Mouse (Mus musculus) induced T-regulatory cell, adult 2 months (primary cell): ENCODE data around the gene Klhdc7b.
A peak's percentile ranks its signal among the peaks of the same experiment; 100 is the strongest.
"Not testable (repeated sequence)": the region's sequence is repeated elsewhere in the genome, so short reads cannot be mapped to it uniquely, and the experiment has no call there.

ENCODE experiments used
- DNase-seq: peaks from one replicate; pipeline ENCODE4 v3.0.0-alpha.2; 2012; ENCODE audit warnings: low read depth

Klhdc7b gene

DNA sequence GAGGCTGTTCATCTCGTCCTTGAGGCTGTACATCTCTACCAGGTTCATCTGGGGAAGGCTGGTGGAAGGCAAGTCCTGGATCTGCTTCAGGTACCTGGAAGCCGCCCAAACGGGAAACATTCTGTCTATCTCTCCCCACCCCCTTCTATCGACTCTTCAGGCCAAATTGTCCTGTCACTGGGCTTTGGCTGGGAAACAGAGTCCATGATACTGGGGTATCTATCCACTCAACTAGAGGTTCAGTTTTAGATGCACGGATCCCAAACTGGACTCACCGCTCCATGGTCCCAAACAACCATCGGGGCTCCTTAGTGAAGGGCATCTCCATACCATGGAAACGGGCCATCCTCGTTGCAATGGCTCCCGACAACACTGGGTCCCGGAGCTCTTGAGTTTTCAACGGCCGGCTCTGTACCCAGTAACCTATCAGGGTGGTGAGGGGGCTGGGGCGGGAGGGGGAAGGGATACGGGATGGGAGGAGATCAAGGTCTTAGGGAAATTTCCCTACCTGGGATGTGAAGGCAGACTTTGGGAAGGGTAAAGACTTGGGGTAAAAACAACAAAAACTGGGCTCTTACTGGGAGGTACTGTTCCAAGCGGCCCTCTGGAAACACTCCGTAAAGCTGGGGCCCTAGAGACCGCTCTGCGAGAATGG, 43.5 kb downstream of the Klhdc7b start:
- DNase-seq, result peak; percentile 10

DNA sequence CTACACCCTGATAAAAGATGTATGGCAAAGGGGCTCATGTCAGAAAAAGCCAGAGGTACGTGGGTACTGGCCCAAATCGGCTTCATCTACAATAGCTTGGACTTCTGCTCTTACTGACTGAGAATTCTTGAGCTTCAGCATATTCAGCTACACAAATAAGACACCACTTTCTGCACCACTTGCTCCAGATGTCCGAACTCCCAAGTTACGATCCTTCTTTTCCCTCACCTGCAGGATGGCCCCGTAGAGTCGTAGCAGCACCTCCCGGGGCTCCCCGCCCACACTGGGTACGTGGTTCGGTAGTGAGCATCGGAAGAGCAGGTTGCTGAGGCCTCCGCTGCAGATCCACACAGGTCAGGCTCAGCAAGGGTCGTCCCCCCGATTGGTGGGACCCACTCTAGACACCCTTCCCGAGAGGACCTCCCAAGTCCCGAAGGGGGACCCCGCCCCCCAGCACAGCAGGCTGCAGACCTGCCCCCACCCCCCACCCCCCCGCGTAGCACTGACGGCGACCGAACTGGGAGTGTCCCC, 44.2 kb downstream of the Klhdc7b start:
- no peak for DNase-seq

DNA sequence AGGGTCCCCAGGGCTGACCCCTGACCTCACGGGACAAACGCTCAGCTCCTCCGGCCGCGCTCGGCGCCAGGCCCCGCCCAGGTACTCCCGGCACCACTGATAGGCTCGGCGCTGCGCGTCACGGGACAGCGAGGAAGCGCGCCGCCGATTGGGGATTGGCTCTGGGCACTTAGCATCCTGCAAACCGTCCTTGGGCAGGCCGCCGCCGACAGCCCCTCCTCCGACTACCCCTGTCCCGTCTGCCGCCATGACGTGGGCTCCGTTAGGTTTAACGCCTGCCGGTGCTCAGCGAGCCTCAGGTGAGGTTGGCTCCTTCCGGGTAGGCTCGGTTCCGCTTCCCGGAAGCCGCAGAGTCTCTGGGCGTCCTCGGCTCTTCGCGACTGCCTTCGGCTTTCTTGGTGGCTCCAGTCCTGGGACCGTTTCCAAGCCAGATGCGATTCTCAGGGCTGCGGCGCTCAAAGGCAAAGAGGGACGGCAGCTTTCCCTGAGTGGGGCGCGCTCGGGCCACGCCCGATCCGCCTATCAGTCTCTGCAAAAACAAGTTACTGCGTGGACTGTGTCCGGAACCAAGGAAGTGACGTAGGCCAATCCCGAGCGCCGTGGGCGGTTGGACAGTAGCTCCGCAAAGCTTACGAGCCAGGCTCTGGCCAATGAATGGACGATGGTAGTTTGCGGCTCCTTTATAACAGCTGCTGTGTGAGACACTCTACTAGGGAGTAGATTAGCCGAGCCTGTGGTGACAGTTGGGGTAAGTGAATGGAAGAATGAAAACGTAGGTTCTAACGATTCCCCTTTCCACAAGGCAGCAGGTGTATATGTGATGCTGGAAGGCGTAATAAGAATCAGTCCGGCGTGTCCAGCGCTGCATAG, 44.9 kb downstream of the Klhdc7b start, which contains the start of the genes C730034F03Rik, Gm44502 and Chkb:
Gene C730034F03Rik, plus strand, starts transcription at position 238 of the 870 bp plus-strand sequence.
Gene Gm44502, minus strand, starts transcription at position 345 of the 870 bp plus-strand sequence.
Gene Chkb, minus strand, starts transcription at position 557 of the 870 bp plus-strand sequence.
- DNase-seq, result peak; percentile 97

DNA sequence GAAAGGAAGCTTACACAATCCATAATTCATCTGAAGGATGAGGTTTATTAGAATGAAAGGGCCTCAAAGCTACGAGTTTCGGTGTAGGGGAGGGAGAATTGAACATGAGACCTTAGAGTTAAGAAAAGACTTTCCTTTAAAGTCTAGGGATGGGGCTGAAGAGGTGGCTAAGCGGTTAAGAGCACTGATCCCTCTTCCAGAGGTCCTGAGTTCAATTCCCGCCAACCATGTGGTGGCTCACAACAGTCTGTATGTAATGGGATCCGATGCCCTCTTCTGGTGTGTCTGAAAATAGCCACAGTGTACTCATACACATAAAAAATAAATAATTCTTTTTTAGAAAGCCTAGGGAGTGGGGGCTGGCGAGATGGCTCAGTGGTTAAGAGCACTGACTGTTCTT, 45.6 kb downstream of the Klhdc7b start:
- DNase-seq, result no peak

DNA sequence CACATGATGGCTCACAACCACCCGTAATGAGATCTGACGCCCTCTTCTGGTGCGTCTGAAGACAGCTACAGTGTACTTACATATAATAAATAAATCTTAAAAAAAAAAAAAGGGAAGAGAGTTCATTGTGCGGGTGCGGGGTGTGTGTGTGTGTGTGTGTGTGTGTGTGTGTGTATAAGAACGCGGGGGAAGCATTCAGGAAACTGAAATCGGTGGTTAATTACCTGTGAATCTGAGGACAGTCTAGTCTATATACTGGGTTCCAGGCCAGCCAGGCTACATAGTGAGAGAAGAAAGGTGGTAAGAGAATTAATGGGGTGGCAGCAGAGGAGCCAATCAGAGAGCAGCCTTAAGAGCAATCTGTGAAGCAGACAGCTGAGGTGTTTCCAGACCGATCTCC, 46.1 kb downstream of the Klhdc7b start:
- not testable (repeated sequence) for DNase-seq

DNA sequence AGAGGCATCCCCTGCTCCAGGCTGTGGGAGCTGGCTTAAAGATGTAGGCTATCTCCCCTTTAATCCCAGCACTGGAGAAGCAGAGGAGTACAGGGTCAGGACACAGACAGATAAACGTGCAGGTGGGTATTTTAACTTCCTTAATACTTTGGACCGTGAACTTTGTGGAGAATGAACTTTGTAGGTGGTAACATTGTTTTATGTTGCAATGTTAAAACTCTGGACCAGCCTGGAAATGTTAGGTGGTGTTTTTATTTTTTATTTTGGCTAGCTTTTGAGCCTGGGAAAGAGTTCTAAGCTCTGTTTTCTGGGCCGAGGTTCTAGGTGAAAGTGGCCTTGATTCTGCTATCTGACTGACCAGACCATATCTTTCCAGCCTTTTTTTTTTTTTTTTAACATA, 46.6 kb downstream of the Klhdc7b start:
- peak; percentile 12 for DNase-seq

DNA sequence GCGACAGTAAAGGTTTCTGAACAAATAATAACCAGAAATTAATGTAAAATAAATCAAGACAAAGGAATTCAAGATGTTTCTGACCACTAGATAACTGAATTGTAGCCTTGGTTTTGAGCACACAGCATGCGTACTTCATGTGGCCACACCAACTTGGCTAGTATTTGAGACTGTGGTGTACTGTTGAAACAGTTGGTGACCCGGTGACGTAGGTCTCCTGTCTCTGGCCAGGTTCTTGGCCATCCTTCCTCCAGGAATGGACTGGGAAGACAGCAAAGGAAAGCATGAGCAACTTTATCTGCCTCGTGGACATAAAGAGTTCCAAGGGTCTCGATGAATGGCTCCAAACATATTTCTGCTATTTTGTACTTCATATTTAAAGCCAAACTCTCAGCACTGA, 47.1 kb downstream of the Klhdc7b start:
- DNase-seq, result no peak

DNA sequence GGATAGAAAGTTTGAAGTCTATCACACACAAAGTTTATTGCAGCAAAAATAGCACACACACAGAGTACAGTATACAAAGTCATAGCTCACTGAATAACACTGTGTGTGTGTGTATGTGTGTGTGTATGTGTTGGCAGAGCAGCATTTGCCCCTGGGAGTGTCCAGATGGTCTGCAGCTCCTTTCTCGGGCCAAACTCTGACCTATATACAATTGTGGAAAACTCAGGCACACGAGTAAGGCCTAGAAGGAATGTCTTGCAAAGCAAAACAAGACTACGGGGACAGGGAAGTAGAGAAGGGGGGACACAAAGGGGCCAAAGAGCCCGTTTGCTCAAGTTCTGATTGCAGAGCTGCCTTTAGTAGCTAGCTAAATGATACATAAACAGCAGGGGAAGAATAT, 48.2 kb downstream of the Klhdc7b start:
- no peak for DNase-seq

DNA sequence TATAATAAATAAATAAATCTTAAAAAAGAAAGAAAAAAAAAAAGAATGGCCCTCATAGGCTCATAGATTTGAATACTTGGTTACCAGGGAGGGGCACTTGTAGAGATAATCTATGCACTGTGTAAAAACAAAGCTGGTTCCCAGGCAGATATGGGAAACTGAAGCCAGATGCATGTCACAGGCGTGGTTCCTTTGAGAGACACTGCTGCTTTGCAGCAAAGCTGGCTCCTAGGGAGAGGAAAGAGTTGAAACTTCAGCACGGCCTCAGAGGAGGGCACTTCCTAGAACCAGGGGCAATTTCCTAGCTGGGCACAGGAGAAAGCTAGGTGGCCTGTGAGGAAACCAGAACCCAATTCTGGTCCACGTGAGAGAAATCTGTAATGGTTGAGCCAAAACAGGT, 49.4 kb downstream of the Klhdc7b start:
- DNase-seq, result no peak

DNA sequence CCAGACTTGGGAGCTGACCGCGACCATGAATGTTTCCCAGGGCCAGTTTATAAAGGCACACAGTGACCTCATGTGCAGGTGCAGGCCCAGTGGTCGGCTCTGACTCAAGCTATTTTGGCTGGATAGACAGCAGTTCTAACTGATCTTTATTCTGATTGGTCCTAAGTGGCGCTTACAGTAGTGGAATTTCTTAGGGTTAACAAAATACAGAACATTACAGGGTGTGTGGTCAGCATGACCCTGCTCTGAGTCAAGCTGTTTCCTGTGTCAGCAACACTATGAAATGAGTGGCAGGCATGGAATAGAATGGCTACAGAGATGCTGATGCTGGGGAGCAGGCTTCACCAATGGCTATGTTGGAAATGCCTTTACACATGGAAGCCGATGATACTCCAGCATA, 51.2 kb downstream of the Klhdc7b start:
- DNase-seq, result no peak
